Mouse (Mus musculus) CD4-positive, CD25-positive, alpha-beta regulatory T cell (primary cell): ENCODE measurements around the gene Sim2. TPM values are rescaled to one million over a fixed set of nuclear protein-coding genes. Genes with fewer than 3 reads are reported as not detected.

Experiments
- polyA plus RNA-seq: library from polyadenylated mRNA; unstranded; fragments of 100-300 nt; shearing (Covaris generic); gene quantifications from one replicate; pipeline ENCODE4 v1.2.1, GENCODE M21; 2017

Gene Sim2
- polyA plus RNA-seq: not detected

GRCm38 (mm10) chr16:94084711-94085602 lies at the start of gene Sim2:
Gene Sim2 (plus strand): TSS chr16:94084931.

Other genes with a start within 250 kb of the Sim2 start
- gene Chaf1b, start 201.0 kb upstream of the Sim2 start, polyA plus RNA-seq: 25.9 TPM
- gene Cldn14, start 76.1 kb upstream of the Sim2 start, polyA plus RNA-seq: not detected
- 22.9 TPM for gene Hlcs, start 228.6 kb downstream of the Sim2 start, polyA plus RNA-seq
- 0.54 TPM for gene Ripply3, start 243.5 kb downstream of the Sim2 start, polyA plus RNA-seq